Mouse (Mus musculus): Measurements from ENCODE around the gene Arhgef38.

Arhgef38 gene

DNA sequence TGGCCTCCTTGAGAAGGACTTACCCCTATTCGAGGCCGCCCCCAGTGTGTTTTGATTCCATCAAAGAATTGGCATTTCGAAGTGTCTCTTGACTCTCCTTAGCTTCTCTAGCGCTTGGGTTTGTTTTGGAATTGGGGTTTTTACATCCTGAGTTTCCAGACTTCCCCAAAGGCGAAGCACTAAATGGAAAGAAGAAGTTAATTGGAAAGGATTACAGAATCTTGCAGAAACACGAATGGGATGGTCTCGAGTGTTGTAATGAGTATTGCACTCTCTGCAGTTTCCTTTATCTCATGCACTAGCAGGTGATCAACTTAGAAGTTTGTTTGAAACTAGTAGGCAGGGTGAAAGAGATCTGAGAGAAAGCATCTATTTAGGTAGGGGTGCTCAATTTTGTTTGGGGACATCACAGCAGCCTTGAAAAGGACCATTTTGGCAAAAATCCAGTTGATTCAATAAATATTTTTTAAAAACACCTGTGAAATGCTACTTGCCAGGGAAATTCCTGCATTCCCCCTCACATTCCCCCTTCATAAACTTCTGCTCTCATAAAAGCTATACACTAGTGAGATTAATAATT lies 142.4 kb downstream of the Arhgef38 start:
- in situ Hi-C loops (cut with MseI, MboI) = no loop called here

DNA sequence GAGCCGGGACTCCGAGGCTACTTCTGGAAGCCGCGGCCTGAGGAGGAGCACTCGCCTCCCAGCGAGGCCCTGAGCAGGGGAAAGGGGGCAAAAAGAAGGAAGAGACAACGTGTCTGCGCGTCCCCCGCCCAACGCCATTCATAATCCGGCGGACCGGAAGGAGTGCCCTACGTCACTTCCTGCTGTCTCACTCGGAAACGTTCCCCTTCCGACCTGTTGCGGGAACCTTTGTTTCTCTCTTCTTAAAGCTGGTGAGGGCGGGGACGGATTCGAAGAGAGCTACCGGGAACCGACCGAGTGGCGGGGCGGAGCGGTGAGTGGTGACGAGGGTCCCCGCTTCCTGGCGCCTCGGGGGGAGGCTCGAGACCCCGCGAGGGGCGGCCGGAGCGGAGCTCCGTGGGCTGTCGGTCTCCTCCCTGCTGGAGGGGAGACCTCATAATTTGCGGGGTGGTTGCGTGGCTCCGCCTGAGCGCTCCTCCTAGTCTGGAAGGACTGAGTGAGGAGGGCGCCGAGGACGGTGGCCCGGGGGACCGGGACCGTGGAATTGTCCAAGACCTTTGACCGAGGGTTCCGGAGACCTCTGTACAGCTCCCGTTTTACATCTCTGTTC lies 143.0 kb downstream of the Arhgef38 start, which contains the start of the genes Ints12 and Gstcd:
TSS of gene Ints12 (plus strand) at position 177 of the 610 bp plus-strand sequence.
TSS of gene Gstcd (minus strand) at position 370 of the 610 bp plus-strand sequence.
- in situ Hi-C loops (cut with MseI, MboI) = no loop called here

DNA sequence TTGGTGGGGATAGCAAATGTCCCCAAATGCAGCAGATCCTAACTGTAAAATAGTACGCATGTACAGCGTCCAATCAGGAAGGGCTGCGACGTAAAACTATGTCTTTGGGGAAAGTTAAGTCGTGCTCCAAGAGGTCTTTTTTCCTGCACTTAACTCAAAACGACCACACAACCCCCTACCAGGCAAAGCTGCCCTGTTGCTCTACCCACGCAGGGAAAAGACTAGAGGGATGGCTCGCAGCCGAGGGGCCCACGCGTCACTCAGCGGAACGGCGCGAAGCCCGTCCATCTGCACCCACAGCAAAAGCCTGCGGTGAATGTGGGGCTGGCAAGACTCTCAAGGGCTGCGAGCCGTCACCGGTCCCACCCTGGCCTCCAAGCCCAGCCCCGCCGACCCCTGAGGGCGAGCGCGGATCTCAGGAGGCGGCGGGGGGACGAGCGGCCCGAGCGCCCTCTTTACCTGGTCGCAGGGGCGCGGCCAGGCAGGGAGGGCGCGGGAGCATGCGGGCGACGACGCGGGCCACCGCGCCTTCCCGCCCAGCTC lies 143.6 kb downstream of the Arhgef38 start:
- in situ Hi-C loops (cut with MseI, MboI) = no loop called here

DNA sequence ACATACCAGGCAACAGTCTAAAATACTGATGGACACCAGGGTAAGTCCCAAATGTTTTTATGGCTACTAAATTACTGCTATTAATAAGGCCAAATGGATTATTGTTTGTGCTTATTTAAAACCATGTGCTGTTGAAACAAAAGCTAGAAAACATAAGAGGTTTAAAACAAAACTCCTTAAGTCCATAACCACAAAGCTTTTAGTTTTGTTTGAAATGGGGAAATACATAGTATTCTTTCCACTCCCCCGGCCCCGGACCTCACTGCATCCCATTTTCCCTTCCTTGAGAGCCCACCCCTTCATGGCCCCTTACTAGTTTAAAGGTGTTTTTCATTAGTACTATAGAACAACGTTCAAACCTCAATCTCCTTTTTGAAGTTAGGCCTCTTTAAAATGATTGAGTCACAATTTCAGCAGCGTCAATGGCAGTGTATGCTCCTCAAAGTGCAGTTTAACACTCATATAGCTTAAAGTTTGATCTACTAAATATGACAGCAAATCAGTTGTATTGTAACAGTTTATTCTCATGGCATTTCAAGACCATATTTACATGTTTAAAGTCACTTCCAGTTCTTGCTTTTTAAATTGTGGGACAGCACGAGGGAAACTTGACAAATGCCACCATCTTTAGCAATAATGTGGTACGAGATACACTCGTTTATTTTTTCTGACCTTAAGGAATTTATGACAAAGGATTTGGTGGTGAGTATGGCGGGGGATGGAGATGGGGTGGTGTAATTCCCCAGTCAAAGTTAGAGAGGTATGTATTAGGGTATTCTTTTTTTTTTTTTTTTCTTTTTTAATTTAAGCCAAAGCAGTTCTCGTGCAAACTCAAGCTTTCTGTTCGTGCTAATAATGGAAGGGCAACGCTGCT lies 144.3 kb downstream of the Arhgef38 start:
- in situ Hi-C loops (cut with MseI, MboI) = no loop called here

DNA sequence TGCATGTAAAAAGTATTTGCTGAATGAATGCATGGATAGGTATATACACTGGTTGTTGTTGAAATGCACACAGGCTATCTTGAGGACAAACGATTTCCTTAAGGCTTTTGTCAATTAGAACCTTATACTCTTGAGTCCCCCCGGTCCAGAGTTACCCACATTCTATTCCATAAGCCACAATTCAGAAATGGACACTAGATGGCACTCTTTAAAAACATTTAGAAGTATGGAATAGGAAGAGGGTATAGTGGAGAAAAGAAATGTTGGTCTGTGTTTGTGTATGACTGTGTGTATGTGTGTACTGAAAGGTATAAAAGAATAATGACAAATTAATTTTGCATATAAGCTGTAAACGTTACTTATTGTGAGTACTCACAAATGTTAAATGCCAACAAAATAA lies 148.9 kb downstream of the Arhgef38 start:
- in situ Hi-C loops (cut with MseI, MboI) = loop anchor here in 1 of 2 experiments (10.0 kb wide), 1 partner anchor 189 kb away; no protein-coding TSS in a partner anchor

GRCm38 (mm10) chr3:133082736-133083135 lies 152.0 kb downstream of the Arhgef38 start:
- in situ Hi-C loops (cut with MseI, MboI) = loop anchor here in 1 of 2 experiments (10.0 kb wide), 1 partner anchor 192 kb away; no protein-coding TSS in a partner anchor

- in situ Hi-C loops (cut with MseI, MboI) = no loop called here
These were observed 159.2 kb downstream of the Arhgef38 start for GRCm38 (mm10) chr3:133075560-133075959.
